Mouse (Mus musculus) neural tube, embryonic 15.5 days (tissue): ENCODE results near the gene Svs5. TPM values are rescaled to one million over a fixed set of nuclear protein-coding genes. Genes with fewer than 3 reads are reported as not detected.

ENCODE experiments used
- ATAC-seq: fragments of 200-750 bp; cut with Nextera tagmentation; 2 replicates; pipeline ENCODE4 v1.8.0; 2017; ENCODE audit warnings: mild to moderate bottlenecking, moderate TSS enrichment, moderate library complexity; ENCODE audit not compliant: low FRiP score
- H3K27ac ChIP-seq: fragments of 300-500 bp; sonication (generic); replicated peaks from 2 replicates; pipeline ENCODE4 v1.5.1; 2015; ENCODE audit warnings: mild to moderate bottlenecking, inconsistent platforms
- H3K27me3 ChIP-seq: fragments of 300-500 bp; sonication (generic); replicated peaks from 2 replicates; pipeline ENCODE4 v1.6.1; 2015; ENCODE audit warnings: inconsistent platforms
- H3K36me3 ChIP-seq: fragments of 300-500 bp; sonication (generic); 2 replicates; pipeline ENCODE4 v1.6.1; 2015; ENCODE audit warnings: inconsistent platforms
- H3K4me1 ChIP-seq: fragments of 300-500 bp; sonication (generic); 2 replicates; pipeline ENCODE4 v1.6.1; 2015; ENCODE audit warnings: inconsistent platforms
- H3K4me2 ChIP-seq: fragments of 300-500 bp; sonication (generic); 2 replicates; pipeline ENCODE4 v1.6.1; 2015; ENCODE audit warnings: inconsistent platforms, mild to moderate bottlenecking, moderate library complexity
- H3K4me3 ChIP-seq: fragments of 300-500 bp; sonication (generic); replicated peaks from 2 replicates; pipeline ENCODE4 v1.5.1; 2015; ENCODE audit warnings: mild to moderate bottlenecking, inconsistent platforms
- H3K9ac ChIP-seq: fragments of 300-500 bp; sonication (generic); replicated peaks from 2 replicates; pipeline ENCODE4 v1.6.1; 2015; ENCODE audit warnings: mild to moderate bottlenecking, inconsistent platforms
- H3K9me3 ChIP-seq: fragments of 300-500 bp; sonication (generic); replicated peaks from 2 replicates; pipeline ENCODE4 v1.6.1; 2016; ENCODE audit warnings: inconsistent platforms
- WGBS: fragments of 180-500 bp; shearing (Covaris S2); methylation state at CpG from one replicate; pipeline ENCODE4 v1.1.7; 2015; ENCODE audit warnings: mixed read lengths; 5-methylcytosine and 5-hydroxymethylcytosine counted together
- microRNA-seq: library from miRNA; unstranded; fragments of <30 nt; microRNA quantifications from one replicate; pipeline ENCODE4, GENCODE M21; 2017
- polyA plus RNA-seq: library from polyadenylated mRNA; unstranded; fragments of >200 nt; fragmentation: Nextera tagmentation; extraction: Ambion mirVana; gene quantifications from 2 replicates; pipeline ENCODE4 v1.2.1, GENCODE M21; 2015

The Svs5 gene
- polyA plus RNA-seq, 1 experiment from 2014 or later = not detected

- Histone ChIP-seq H3K4me2 (no peak overlapping the region), H3K27ac (no peak overlapping the region), H3K4me3 (no peak overlapping the region), H3K27me3 (peaks cover 10% of the 10 kb centered on the region), H3K9ac (no peak overlapping the region), H3K4me1 (peaks cover 19% of the 10 kb centered on the region), H3K9me3 (no peaks in the 10 kb centered on the region), H3K36me3 (no peaks in the 10 kb centered on the region)
- ATAC-seq = no peak
- 87% methylated on average over 3 of the region's 3 CpGs for WGBS
Measured at GRCm38 (mm10) chr2:164382971-164383370, 50.4 kb downstream of the Svs5 start.

Small RNAs within 50 kb of the gene (microRNA-seq; reads per million reads assigned to microRNA genes)
- gene Mir7678 = not detected

Other genes with a start within 250 kb of the Svs5 start
- 1.8 and 2.4 TPM in 2 replicates for gene Kcns1, start 161.6 kb upstream of the Svs5 start, polyA plus RNA-seq
- gene Wfdc5, start 150.0 kb upstream of the Svs5 start, polyA plus RNA-seq = not detected in 2 replicates
- gene Wfdc12, start 142.1 kb upstream of the Svs5 start, polyA plus RNA-seq = not detected in 2 replicates
- gene Wfdc15a, start 132.6 kb upstream of the Svs5 start, polyA plus RNA-seq = not detected in 2 replicates
- gene Wfdc15b, start 111.1 kb upstream of the Svs5 start, polyA plus RNA-seq = 2.5 TPM in 1 of 2 replicates, not detected in the other
- gene Svs2, start 94.3 kb upstream of the Svs5 start, polyA plus RNA-seq = not detected in 2 replicates
- gene Svs3b, start 76.1 kb upstream of the Svs5 start, polyA plus RNA-seq = not detected in 2 replicates
- not detected in 2 replicates for gene Svs4, start 54.3 kb upstream of the Svs5 start, polyA plus RNA-seq
- not detected in 2 replicates for gene Svs3a, start 43.5 kb upstream of the Svs5 start, polyA plus RNA-seq
- gene Svs6, start 16.0 kb upstream of the Svs5 start, polyA plus RNA-seq = not detected in 2 replicates
- 0.36 and 0.43 TPM in 2 replicates for gene Slpi, start 56.4 kb downstream of the Svs5 start, polyA plus RNA-seq
- 0.17 and 0.61 TPM in 2 replicates for gene Rbpjl, start 70.4 kb downstream of the Svs5 start, polyA plus RNA-seq
- 8.5 and 11.1 TPM in 2 replicates for gene Matn4, start 72.4 kb downstream of the Svs5 start, polyA plus RNA-seq
- gene Sdc4, start 111.1 kb downstream of the Svs5 start, polyA plus RNA-seq = 9.0 and 26.2 TPM in 2 replicates
- 86.8 and 92.7 TPM in 2 replicates for gene Sys1, start 124.2 kb downstream of the Svs5 start, polyA plus RNA-seq
- 4.5 and 5.8 TPM in 2 replicates for gene Gm20458, start 128.2 kb downstream of the Svs5 start, polyA plus RNA-seq
- not detected in 2 replicates for gene Trp53tg5, start 141.0 kb downstream of the Svs5 start, polyA plus RNA-seq
- 22.2 and 25.3 TPM in 2 replicates for gene Dbndd2, start 153.4 kb downstream of the Svs5 start, polyA plus RNA-seq
- 88.8 and 92.2 TPM in 2 replicates for gene Pigt, start 164.8 kb downstream of the Svs5 start, polyA plus RNA-seq
- gene Wfdc2, start 229.7 kb downstream of the Svs5 start, polyA plus RNA-seq = 1.6 and 10.4 TPM in 2 replicates
- gene Spint3, start 240.7 kb downstream of the Svs5 start, polyA plus RNA-seq = not detected in 2 replicates